ENCODE assay signal across 12 mouse cellular contexts in genomic region chr11:116868129-116868528, GRCm38 (mm10). TPM values are rescaled to one million over a fixed set of nuclear protein-coding genes. Genes with fewer than 3 reads are reported as not detected.
DNase-seq lines count a peak whose midpoint lies in the region; ATAC-seq and TF ChIP-seq lines count a peak whose summit lies in the region.
"Had no signal": no experiment of that assay in that cellular context is flagged by ENCODE, and none has a peak within 500 bp of the region (broad histone marks: within the 10 kb centered on the region; RNA-seq: fewer than 3 reads in every experiment).

No protein-coding gene starts in this region.

- DNase-seq in layer of hippocampus, adult 9-11 months: peak; percentile 70
- DNase-seq in layer of hippocampus, postnatal 36 days: no peak
- DNase-seq in adrenal gland, postnatal 10 days: peak; percentile 75
- peak; percentile 61 to 83 for DNase-seq in heart, adult 2 months
- DNase-seq in stomach, postnatal 0 days (ENCODE audit: low spot score): no peak
- DNase-seq in neural tube, embryonic 10.5 days (ENCODE audit: extremely low spot score, low spot score): no peak
- no peak for DNase-seq in c-Kit-positive CD71-positive TER-119-positive erythroid progenitor cells, embryonic 14.5 days (ENCODE audit: low spot score)
- DNase-seq: liver, postnatal 0 days had no signal

- H3K27ac ChIP-seq in heart, adult 2 months: peak overlapping the region; percentile 49
- no peak overlapping the region for H3K27ac ChIP-seq in stomach, postnatal 0 days (replicated peaks)
- H3K27ac ChIP-seq: forebrain, embryonic 15.5 days; hindbrain, embryonic 14.5 days; midbrain, embryonic 13.5 days had no signal

- H3K79me2 ChIP-seq in heart, adult 2 months (replicated peaks; ENCODE audit: control insufficient read depth, insufficient read depth, low read length): no peaks in the 10 kb centered on the region

- TF ChIP-seq POLR2A in heart, adult 2 months (IDR thresholded peaks at IDR 0.05; ENCODE audit: insufficient read depth, low read depth, low read length): 0 out of 2 replicates have a peak, but pooled peaks have one; percentile 28

- ATAC-seq in inflammation-experienced regulatory T-cells, adult 6 months: peak; percentile 32
- no peak for ATAC-seq in stomach, postnatal 0 days (ENCODE audit: low FRiP score, low TSS enrichment)
- ATAC-seq: forebrain, embryonic 15.5 days; liver, postnatal 0 days; midbrain, embryonic 13.5 days had no signal

- intact Hi-C loops in heart, adult 2 months (cut with DNase I): no loop called here

- H3K27me3 ChIP-seq in heart, adult 2 months (ENCODE audit: control insufficient read depth, insufficient read depth, low read length): no peaks in the 10 kb centered on the region
- no peaks in the 10 kb centered on the region for H3K27me3 ChIP-seq in stomach, postnatal 0 days (ENCODE audit: control insufficient read depth, insufficient read depth, low read length)
- H3K27me3 ChIP-seq: forebrain, embryonic 15.5 days; midbrain, embryonic 13.5 days had no signal

- 49% methylated on average over 3 of the region's 3 CpGs for WGBS in heart, adult 2 months
- WGBS in stomach, postnatal 0 days: 69% methylated on average over 3 of the region's 3 CpGs

- peaks cover 2% of the 10 kb centered on the region; the same call in 1 of the 2 replicates for H3K36me3 ChIP-seq in heart, adult 2 months (ENCODE audit: control insufficient read depth, insufficient read depth, low read length)
- peaks cover 26% of the 10 kb centered on the region; the same call in 1 of the 2 replicates for H3K36me3 ChIP-seq in stomach, postnatal 0 days (ENCODE audit: control insufficient read depth, insufficient read depth, low read length)

- H3K4me3 ChIP-seq in heart, adult 2 months: no peak overlapping the region
- no peak overlapping the region for H3K4me3 ChIP-seq in stomach, postnatal 0 days (ENCODE audit: low read depth, low read length)
- H3K4me3 ChIP-seq: forebrain, embryonic 15.5 days; midbrain, embryonic 13.5 days had no signal

- no peak overlapping the region for H3K9ac ChIP-seq in heart, adult 2 months (ENCODE audit: low read depth, low read length)
- no peak overlapping the region for H3K9ac ChIP-seq in stomach, postnatal 0 days (ENCODE audit: low read length)
- H3K9ac ChIP-seq: forebrain, embryonic 15.5 days; hindbrain, embryonic 14.5 days; liver, postnatal 0 days; midbrain, embryonic 13.5 days had no signal

- H3K4me1 ChIP-seq in heart, adult 2 months (ENCODE audit: control insufficient read depth, insufficient read depth, low read length): peaks cover 6% of the 10 kb centered on the region; the same call in 1 of the 2 replicates
- H3K4me1 ChIP-seq in stomach, postnatal 0 days (replicated peaks; ENCODE audit: control insufficient read depth, insufficient read depth): no peaks in the 10 kb centered on the region
- H3K4me1 ChIP-seq: forebrain, embryonic 15.5 days; midbrain, embryonic 13.5 days had no signal

- H3K9me3 ChIP-seq in stomach, postnatal 0 days (ENCODE audit: control insufficient read depth, low read length): no peaks in the 10 kb centered on the region
- H3K9me3 ChIP-seq: forebrain, embryonic 15.5 days; midbrain, embryonic 13.5 days had no signal

- no peak for TF ChIP-seq CTCF in heart, adult 2 months (IDR thresholded peaks at IDR 0.05)
- TF ChIP-seq CTCF in stomach, postnatal 0 days (IDR thresholded peaks at IDR 0.05; ENCODE audit: low read depth): no peak

- H3K4me2 ChIP-seq in stomach, postnatal 0 days (replicated peaks; ENCODE audit: low read depth): no peak overlapping the region
- H3K4me2 ChIP-seq: forebrain, embryonic 15.5 days; hindbrain, embryonic 14.5 days; midbrain, embryonic 13.5 days had no signal

- TF ChIP-seq EP300 in heart, adult 2 months (IDR thresholded peaks at IDR 0.05; ENCODE audit: insufficient read depth, low read depth, low read length): peak; percentile 45; the same call in 1 of the 2 replicates
- TF ChIP-seq EP300 in stomach, postnatal 0 days (optimal IDR thresholded peaks at IDR 0.05): no peak

RNA-seq across cellular contexts. Expression of gene Srsf2, which starts 15.2 kb away (rescaled TPM):
- total RNA-seq in layer of hippocampus, postnatal 36 days (2021): 100 to 1,000 TPM; 170 to 180 TPM
- 100 to 1,000 TPM; 222 to 286 TPM for total RNA-seq in adrenal gland, postnatal 10 days (2021)
- total RNA-seq in heart, adult 2 months (2021): 100 to 1,000 TPM in 1 of 2 experiments, 10 to 100 TPM in 1; 91.4 to 104 TPM
- polyA plus RNA-seq in heart, adult 2 months (2012; rRNA removed): 158 and 165 TPM in 2 replicates
- polyA plus RNA-seq in inflammation-experienced regulatory T-cells, adult 6 months (2017; shearing (Covaris generic)): 100 to 1,000 TPM; 189 to 367 (median 325) TPM
- polyA plus RNA-seq in stomach, postnatal 0 days (2015; fragmentation: Nextera tagmentation; extraction: Ambion mirVana): 403 and 419 TPM in 2 replicates

RNA-seq across cellular contexts. Expression of gene Mfsd11, which starts 15.9 kb away (rescaled TPM):
- total RNA-seq in layer of hippocampus, postnatal 36 days (2021): 10 to 100 TPM; 38.7 to 51.4 TPM
- 10 to 100 TPM; 26.8 to 44.4 TPM for total RNA-seq in adrenal gland, postnatal 10 days (2021)
- 10 to 100 TPM; 29.9 to 33.5 TPM for total RNA-seq in heart, adult 2 months (2021)
- 23.8 and 27.9 TPM in 2 replicates for polyA plus RNA-seq in heart, adult 2 months (2012; rRNA removed)
- 10 to 100 TPM; 18.7 to 31.0 (median 29.0) TPM for polyA plus RNA-seq in inflammation-experienced regulatory T-cells, adult 6 months (2017; shearing (Covaris generic))
- 31.5 and 34.6 TPM in 2 replicates for polyA plus RNA-seq in stomach, postnatal 0 days (2015; fragmentation: Nextera tagmentation; extraction: Ambion mirVana)

RNA-seq across cellular contexts. Expression of gene Jmjd6, which starts 24.9 kb away (rescaled TPM):
- total RNA-seq in layer of hippocampus, postnatal 36 days (2021): 10 to 100 TPM; 35.0 to 44.9 TPM
- total RNA-seq in adrenal gland, postnatal 10 days (2021): 10 to 100 TPM; 36.0 to 38.4 TPM
- 10 to 100 TPM; 34.1 to 37.4 TPM for total RNA-seq in heart, adult 2 months (2021)
- 14.6 and 20.9 TPM in 2 replicates for polyA plus RNA-seq in heart, adult 2 months (2012; rRNA removed)
- 10 to 100 TPM; 49.7 to 58.8 (median 53.6) TPM for polyA plus RNA-seq in inflammation-experienced regulatory T-cells, adult 6 months (2017; shearing (Covaris generic))
- 31.8 and 33.2 TPM in 2 replicates for polyA plus RNA-seq in stomach, postnatal 0 days (2015; fragmentation: Nextera tagmentation; extraction: Ambion mirVana)

RNA-seq across cellular contexts. Expression of gene Mettl23, which starts 25.1 kb away (rescaled TPM):
- total RNA-seq in layer of hippocampus, postnatal 36 days (2021): 10 to 100 TPM; 30.3 to 30.4 TPM
- 10 to 100 TPM; 29.1 to 35.3 TPM for total RNA-seq in adrenal gland, postnatal 10 days (2021)
- total RNA-seq in heart, adult 2 months (2021): 10 to 100 TPM; 38.3 to 40.5 TPM
- polyA plus RNA-seq in heart, adult 2 months (2012; rRNA removed): 34.3 and 59.4 TPM in 2 replicates
- polyA plus RNA-seq in inflammation-experienced regulatory T-cells, adult 6 months (2017; shearing (Covaris generic)): 100 to 1,000 TPM; 121 to 151 (median 145) TPM
- 40.6 and 44.5 TPM in 2 replicates for polyA plus RNA-seq in stomach, postnatal 0 days (2015; fragmentation: Nextera tagmentation; extraction: Ambion mirVana)

RNA-seq across cellular contexts. Expression of gene Mxra7, which starts 40.3 kb away (rescaled TPM):
- 10 to 100 TPM; 22.3 to 22.6 TPM for total RNA-seq in layer of hippocampus, postnatal 36 days (2021)
- total RNA-seq in adrenal gland, postnatal 10 days (2021): 10 to 100 TPM; 33.7 to 40.0 TPM
- 10 to 100 TPM; 15.1 to 19.4 TPM for total RNA-seq in heart, adult 2 months (2021)
- polyA plus RNA-seq in heart, adult 2 months (2012; rRNA removed): 10.4 and 15.6 TPM in 2 replicates
- not detected for polyA plus RNA-seq in inflammation-experienced regulatory T-cells, adult 6 months (2017; shearing (Covaris generic))
- polyA plus RNA-seq in stomach, postnatal 0 days (2015; fragmentation: Nextera tagmentation; extraction: Ambion mirVana): 15.9 and 18.4 TPM in 2 replicates

Comparison
In these comparisons a context has a peak if more than half of its experiments do, and no peak if none do; other contexts are left out.
1. DNase-seq: peak in layer of hippocampus, adult 9-11 months (single experiment), adrenal gland, postnatal 10 days (single experiment) and heart, adult 2 months (2 of 2); none in layer of hippocampus, postnatal 36 days (0 of 2), stomach, postnatal 0 days (single experiment), neural tube, embryonic 10.5 days (single experiment) and c-Kit-positive CD71-positive TER-119-positive erythroid progenitor cells, embryonic 14.5 days (single experiment).